Mouse (Mus musculus): Measurements from ENCODE around the gene Ccdc88b. TPM values are rescaled to one million over a fixed set of nuclear protein-coding genes. Genes with fewer than 3 reads are reported as not detected.
A peak's percentile ranks its signal among the peaks of the same experiment; 100 is the strongest.

Ccdc88b gene
- total RNA-seq, 2 experiments from 2014 or later, result 0.55 to 0.73 TPM

DNA sequence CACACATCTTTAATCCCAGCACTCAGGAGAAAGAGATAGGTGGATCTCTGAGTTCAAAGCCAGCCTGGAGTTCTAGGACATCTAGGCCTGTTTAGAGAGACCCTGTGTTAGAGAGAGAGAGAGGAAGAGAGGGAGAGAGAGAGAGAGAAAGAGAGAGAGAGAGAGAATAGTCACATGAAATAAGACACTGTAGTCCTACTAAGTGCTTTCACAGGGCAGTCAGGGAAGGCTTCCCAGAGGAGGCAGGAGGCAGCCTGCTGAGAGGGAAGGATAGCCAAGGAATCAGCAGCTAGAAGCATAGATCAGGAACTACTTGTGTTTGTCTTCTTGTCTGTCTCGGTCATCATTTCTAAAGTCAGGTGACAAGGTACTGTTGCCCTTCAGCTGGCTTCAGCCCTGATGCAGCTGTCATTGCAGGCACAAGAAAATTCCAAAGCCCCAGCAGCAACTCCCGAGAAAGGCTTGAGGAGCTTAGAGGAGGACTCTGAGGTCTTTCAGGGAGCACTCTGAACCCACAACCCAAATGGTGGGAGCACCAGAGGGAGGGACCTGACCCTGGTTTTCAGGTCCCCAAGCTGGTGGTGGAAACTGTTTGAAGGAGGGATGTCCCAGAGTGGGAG, 1.1 kb upstream of the Ccdc88b start:
- intact Hi-C loops (cut with DNase I), result no loop called here
- DNase-seq (ENCODE audit: low spot score), result no peak

DNA sequence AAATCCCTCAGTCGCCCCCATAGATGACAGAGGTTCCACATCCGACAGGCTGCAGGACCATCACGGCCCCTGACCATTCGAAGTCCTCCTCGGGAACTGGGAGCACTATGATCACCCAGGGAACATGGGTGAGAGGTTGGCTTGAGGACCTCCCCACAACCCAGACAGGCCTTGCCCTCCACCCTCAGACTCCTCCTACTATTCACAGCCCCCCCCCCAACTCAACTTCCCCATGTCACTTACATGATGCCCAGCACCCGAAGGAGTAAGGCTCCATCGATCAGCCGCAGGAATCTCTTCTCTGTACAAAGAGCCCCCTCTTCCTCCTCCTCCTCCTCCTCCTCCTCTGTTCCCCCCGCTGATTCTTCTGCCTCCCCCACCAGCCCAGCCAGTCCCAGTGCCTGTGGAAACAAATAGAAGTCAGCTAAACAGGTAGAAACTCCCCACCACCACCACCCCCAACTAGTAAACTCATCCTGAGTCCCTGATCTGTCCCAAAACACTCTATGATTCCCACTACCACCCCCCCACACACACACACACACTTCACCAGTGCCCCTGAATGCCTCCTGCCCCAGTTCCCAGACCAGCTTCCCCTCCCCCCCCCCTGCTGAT, 513 bp downstream of the Ccdc88b start:
- no peak for DNase-seq (ENCODE audit: low spot score)
- intact Hi-C loops (cut with DNase I), result no loop called here

DNA sequence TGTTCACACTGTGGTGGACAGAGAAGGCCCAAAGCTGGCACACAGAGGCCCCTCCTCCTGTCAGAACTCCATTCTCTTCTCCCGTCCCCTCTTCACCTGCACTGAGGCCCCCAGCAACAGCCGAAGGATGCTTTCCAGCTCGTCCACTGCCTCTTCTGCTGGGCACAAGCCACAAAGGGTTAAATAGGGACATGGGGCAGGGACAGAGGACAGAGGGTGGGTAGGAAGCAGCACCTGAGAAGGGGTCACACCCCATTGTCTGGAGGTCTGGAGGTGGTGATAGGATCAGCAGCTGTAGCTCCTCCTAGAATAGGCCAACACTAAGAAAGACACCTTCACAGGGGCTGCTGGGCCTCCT, 1.0 kb downstream of the Ccdc88b start:
- DNase-seq (ENCODE audit: low spot score), result no peak
- intact Hi-C loops (cut with DNase I), result no loop called here

DNA sequence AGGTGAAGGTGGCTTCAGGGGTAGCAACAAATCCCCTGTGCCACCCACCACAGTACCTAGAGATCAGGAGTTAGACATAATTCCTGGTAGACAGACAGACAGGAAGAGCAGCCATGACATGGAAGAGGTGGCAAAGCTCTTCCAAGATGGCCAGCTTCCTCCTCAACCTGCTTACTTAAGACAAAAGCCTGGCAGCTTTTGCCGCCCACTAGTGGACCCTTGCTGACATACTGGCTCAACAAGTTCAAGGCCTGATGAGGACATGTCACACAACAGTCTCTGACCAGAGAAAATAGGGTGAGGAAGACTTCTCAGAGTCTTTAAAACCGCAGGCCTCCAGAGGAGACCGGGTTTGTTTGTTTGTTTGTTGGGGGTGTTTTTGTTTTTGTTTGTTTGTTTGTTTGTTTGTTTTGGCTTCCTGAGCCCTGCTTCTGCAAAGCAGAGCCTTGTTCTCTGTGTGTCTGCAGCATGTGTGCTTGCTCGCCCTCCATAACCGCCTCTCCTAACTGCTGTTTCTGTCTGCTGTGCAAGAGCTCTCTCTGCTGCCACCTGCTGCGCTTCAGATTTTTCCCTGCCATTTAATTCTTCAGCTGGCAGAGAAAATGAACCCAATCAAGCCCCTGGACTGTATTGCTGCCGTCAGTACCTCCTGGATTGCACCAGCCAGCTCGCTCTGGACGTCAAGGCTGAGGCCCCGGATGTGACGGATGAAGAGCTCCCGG, 1.6 kb downstream of the Ccdc88b start:
- intact Hi-C loops (cut with DNase I), result no loop called here
- no peak for DNase-seq (ENCODE audit: low spot score)

DNA sequence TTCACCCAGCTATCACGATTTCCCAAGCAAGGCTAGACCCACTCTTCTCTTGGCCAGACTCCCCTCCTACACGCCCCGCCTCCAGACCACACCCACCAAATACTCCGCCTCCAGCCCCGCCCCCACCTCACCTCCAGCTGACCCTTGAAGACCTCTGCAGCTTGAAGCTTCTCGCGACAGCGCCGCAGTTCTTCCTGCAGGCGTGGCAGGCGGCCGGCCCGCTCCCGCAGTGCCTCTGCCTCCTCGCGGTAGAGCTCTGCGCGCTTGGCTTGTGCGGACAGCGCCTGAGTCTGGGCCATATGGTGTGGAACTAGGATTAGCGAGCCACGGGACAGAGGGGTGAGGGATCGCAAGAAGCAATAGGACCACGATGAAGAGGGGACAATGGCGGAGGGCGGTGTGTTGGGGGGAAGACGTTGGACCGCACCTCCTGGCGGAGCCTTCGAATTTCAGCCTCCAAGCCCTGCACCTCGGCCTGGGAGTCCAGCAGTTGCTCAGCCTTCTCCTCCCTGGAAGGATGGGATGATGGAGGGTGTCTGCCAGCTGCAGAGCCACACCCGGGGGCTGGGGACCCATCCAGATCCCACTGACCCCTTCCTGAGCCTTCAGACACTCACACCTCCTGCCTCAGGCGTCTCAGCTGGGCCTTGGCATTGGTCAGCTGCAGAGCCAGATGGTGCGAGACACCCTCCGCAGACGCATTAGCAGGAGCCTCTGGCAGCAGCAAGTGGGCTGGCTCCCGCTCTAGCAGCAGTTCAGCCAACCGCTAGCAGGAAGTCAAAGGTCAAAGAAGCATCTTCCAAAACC, 2.6 kb downstream of the Ccdc88b start:
- no peak for DNase-seq (ENCODE audit: low spot score)
- intact Hi-C loops (cut with DNase I), result no loop called here

DNA sequence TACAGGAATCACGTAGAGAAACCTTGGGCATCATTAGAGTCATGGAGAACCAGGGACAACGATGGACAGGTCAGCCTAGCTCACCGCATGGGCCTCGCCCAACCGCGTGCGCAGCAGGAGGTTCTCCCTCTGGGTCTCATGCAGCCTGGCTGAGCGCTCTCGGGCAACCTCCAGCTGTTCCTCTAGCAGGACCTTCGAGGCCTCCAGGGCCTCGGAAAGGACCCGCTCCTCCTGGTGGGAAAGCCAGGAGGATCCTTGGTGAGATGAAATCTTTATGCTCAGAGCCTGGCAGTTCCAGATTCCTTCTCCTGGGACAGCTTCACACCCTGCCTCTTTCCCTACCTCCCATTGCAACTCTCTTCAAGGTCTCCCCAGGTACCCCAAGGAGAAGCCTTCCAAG, 3.4 kb downstream of the Ccdc88b start:
- intact Hi-C loops (cut with DNase I), result no loop called here
- DNase-seq (ENCODE audit: low spot score), result no peak

DNA sequence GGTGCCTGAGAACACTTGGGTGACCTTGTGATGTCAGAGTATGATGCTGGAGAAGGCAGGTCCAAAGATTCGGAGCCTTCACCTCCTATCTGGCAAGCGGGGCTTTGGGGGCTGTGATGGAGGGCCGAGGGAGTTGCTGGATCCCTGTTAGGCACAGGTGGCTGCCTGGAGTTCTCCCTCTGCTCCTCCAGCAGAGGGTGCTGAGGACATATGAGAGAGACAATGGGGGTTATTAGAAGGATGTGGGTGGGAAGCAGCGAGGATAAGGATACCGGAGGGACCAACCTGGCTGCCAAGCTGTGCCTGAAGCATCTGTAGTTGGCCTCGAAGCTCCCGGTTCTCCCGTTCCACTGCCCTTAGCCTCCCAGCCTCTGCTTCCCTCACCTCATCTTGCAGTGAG, 4.1 kb downstream of the Ccdc88b start:
- DNase-seq (ENCODE audit: low spot score), result no peak
- intact Hi-C loops (cut with DNase I), result no loop called here

DNA sequence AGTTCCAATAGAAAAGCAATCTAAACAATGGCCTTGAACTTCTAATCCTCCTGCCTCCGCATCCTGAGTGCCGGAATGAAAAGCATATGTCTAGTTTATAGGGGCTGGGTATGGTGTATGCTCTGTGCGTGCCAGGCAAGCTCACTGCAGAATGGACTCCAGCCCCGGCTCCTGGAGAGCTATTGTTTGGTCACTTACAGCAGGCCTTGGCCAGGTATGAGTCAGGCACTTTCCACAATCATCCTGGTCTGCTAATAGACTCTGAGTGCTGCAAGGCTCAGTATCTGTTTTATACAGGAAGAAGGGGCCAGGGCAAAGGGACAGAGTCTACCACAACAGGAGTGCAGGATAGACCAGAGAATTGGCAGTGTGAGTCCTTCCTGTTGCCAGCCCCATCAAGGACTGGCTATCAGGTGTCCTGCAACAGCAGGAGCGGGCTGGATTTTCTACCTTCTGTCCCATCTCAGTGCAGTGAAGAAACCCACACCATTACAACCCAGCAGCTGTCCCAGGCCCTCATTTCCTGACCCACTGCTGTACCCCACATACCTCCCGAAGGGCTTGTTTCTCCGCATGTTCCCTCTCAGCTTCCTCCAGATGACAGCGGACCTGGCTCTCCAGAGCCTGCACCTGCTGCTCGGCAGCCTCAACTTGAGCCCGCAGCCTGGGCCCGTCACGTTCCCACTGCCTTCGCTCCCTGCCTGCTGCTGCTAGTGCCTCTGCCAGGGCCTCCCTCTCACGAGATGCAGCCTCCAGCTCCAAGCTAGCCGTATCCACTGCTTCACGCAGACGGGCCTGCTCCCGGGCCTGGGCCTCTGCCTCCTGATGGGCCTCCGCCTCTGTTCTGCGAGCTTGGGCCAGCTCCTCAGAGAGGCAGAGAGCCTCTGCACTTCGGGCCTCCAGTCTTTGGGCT, 5.4 kb downstream of the Ccdc88b start:
- no peak for DNase-seq (ENCODE audit: low spot score)
- intact Hi-C loops (cut with DNase I), result no loop called here

DNA sequence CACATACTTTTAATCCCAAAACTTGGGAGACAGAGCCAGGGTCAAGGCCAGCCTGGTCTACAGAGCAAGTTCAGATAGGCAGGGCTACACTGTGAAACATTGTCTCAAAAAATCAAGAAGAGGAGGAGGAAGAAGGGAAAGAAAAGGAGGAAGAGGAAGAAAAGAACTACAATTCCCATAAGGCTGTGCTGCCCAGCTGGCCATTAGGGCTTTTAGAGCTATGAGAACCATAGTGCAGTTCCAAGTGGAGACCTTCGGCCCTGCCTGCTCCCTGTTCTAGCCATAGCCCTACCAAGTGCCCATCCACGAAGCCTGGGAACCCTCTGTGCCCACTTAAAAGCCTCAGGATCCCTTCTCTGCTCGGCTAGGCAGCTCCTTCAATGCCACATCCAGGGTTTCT, 6.5 kb downstream of the Ccdc88b start:
- intact Hi-C loops (cut with DNase I), result no loop called here
- no peak for DNase-seq (ENCODE audit: low spot score)

DNA sequence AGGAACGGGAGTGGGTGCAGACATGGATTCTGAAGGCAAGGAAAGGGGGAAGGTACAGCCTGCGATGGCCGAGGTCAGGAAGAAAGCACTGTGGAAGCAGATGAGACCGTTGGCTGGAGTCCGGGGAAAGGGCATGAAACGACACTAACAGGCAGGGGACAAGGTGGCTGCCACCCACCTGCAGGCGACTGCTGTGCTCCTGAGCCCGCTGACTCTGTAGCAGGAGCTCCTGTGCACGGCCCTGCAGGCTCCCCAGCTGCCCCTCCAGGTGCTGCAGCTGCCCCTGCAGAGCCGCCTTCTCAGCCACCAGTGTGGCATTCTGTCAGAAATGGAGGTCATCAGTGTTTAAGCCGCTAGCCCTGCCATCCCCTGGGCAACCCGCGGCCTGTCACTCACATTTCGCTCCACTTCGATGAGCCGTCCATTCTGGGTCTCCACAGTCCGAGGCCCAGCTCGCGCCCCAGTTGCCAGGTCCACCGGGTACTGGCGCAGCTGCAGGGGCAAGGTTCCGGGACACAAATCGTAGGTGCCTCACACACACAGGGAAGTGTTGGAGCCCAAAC, 8.4 kb downstream of the Ccdc88b start:
- intact Hi-C loops (cut with DNase I), result no loop called here
- DNase-seq (ENCODE audit: low spot score), result no peak

DNA sequence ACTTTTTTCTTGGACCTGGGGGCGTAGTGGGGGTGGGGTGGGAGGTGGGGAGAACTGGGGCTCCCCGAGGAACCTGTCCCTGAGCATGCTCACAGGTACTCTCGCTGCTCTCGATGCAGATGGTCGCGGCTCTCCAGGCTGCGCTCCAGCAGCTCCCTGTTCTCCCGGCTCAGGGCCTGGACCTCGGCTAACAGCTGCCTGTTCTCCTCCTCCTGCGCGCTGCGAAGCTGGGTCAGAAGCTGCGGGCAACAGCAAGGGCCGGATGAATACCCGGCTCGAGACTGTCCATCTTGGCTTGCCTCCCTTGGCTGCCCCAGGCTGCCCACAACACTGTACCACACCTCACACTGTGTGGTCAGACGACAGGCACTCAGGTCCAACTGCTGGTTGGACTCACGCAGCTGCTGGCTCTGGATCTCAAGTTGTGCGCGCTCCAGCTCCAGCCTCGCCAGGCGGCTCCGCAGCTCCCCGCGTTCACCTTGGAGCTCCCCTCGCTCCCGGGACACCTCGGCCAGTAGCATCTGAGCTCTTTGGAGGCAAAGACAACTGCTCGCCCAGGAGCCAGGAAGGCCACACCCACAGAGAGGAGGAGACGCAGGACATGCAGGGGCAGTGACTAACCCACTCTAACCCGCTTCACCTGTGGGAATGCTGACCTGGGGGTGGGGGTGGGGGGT, 10.0 kb downstream of the Ccdc88b start:
- intact Hi-C loops (cut with DNase I), result no loop called here
- DNase-seq (ENCODE audit: low spot score), result no peak

DNA sequence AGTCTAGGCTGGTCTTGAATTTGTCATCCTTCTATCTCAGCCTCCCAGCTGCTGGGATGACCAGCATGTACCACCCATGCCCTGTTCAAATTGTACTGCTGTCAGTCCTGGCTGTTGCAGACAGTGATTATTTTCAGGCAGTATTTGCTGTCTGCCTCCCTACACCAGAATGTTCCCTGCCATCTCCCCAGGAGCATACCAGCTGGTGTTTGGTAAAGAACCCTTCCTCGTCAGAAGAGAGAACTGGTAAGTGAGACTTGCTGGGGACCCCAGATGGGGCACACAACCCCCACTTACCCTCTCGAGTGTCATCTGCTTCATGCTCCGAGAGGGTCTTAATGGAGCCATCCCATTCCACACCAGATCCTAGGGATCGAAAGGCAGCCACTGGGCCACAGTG, 12.0 kb downstream of the Ccdc88b start:
- intact Hi-C loops (cut with DNase I), result no loop called here
- DNase-seq (ENCODE audit: low spot score), result no peak

DNA sequence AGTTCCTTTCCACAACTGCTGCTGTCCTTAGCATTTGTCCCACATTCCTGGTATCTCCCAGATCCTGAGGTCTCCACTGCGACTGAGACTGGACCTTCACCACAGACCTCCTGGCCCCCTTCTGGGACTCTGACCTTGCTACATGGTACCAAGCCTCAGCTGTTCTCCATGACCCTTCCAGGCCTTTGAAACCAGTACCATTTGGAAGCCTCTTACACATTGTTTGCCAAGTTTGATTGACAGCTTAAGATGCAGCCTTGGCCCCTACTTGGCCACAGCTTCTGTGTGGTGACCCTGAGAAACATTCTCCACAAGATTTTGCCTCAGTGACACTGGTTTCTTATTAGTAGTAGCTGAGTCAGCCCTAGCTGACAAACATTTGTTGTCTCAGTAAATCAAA, 15.7 kb downstream of the Ccdc88b start:
- intact Hi-C loops (cut with DNase I), result loop anchor here (5.0 kb wide), 1 partner anchor 65 kb away; the partner anchor contains the start of gene Trmt112
- DNase-seq (ENCODE audit: low spot score), result no peak

DNA sequence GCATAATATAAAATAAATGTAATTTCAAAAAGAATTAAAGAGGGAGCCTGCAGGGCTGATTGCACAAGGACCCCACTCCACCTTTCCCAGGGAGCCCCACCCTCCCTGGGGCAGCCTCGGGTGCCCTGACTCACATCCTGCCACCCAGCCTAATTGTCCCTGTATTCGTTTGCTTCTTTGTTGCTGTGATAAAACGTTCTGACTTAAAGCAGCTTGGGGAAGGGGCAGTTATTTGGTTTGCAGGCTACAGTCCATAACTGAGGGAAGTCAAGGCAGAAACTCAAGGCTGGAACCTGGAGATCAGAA, 16.8 kb downstream of the Ccdc88b start:
- no peak for DNase-seq (ENCODE audit: low spot score)
- intact Hi-C loops (cut with DNase I), result loop anchor here (5.0 kb wide), 1 partner anchor 66 kb away; the partner anchor contains the start of gene Trmt112

DNA sequence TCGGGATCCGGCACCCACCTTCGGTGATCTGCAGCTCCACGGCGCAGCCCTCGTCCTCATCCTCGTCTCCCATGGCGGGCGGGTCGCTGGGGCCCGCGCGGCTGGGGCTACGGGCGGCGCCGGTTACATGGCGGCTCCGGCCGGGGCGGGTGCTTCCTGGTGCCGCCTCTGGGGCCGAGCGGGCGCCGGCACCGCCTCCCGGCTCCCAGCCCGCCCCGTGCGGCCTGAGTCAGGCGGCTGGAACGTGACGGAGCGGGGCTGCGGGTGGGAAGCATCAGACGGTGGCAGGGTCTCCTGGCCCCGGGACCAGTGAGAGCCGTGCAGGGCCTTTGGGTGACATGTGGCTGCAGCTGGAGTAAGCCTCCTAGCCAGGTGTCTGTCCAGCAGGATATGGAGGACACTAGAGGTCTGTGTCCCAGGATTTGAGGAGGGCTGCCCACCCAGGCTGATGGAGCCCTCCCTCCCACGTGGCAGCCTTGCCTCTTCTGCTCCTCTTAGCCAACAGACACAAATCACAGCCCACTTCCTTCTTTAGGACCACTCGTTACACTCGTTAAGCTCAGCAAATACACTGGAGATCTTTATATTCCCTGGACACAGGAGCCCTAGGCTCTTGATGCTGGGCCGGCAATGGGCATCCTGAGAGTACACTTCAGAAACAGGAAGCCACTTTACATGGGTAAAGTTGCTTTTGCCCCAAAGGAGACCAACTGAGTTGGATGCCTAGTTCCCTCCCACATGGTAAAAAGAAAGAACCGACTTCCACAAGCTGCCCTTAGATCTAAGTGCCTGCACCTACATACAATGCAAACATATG, 17.3 kb downstream of the Ccdc88b start, which contains the start of gene Rps6ka4:
Gene Rps6ka4, minus strand, starts transcription at position 162 of the 817 bp plus-strand sequence.
- intact Hi-C loops (cut with DNase I), result loop anchor here (5.0 kb wide), 1 partner anchor 67 kb away; the partner anchor contains the start of gene Trmt112
- peak; percentile 74 for DNase-seq (ENCODE audit: low spot score)

DNA sequence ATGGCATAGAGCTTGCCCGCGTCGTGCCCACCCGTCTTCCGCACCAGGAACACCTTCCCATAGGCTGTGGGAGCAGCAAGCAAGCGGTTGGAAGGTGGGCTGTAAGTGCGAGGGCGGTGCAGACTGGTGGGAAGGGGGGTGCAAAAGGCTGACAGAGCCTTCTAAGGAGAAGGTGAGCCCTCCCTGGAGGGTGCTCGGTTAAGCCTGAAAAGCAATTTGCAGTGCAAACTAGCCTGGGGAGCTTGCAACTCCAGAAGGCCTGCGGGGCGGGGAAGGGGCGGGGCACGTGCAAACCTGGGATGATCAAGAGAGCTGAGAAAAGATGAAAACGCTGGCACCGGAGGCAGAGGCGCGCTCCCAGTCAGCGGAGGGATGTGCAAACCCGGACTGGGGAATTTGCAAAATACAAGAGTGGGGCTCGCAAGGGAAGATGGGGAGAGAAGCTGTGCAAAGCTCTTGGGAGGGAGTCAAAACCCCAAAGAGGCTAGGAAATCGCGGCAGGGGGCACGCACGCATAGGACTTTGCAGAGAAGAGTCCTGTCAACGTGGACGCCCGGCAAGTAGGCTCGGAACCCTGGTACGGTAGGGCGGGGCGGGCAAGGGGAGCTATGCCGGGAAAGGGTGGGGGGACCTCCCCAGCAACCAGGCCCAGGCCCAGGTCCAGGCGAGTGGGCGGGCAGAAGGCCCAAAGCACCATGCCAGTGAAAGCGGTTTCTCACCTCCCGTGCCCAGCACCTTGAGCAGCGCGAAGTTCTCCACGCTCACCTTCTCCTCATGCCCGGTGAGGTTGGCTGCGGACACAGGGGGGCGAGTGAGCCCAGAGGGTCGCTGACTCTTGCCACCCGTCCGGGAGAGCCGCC, 18.2 kb downstream of the Ccdc88b start:
- intact Hi-C loops (cut with DNase I), result loop anchor here (5.0 kb wide), 1 partner anchor 67 kb away; the partner anchor contains the start of gene Trmt112
- DNase-seq (ENCODE audit: low spot score), result no peak

DNA sequence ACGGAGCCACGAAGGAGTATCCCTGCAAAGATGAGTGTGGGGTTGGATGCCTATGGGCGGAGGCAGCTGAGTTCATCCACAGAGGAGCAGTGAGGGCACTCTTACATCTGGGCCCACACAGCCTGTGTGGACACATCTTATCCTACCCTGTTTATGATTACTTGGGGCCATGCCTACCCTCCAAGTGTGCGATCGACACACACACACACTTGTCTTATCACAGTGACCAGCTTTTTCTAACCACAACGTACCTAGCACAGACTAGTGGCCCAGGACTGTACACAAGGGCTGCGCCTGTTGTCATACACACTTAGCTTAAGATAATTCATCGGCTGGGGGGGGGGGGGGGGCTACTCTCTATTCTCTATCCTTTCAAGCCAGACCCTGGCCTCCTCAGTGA, 25.6 kb downstream of the Ccdc88b start:
- intact Hi-C loops (cut with DNase I), result no loop called here
- DNase-seq (ENCODE audit: low spot score), result no peak

Measured in heart, postnatal 25 days (tissue).